ENCODE assay signal across 11 mouse cellular contexts in genomic region chr2:103743536-103743935, GRCm38 (mm10). TPM values are rescaled to one million over a fixed set of nuclear protein-coding genes. Genes with fewer than 3 reads are reported as not detected.
DNase-seq lines count a peak whose midpoint lies in the region; ATAC-seq lines count a peak whose summit lies in the region.
"Had no signal": no experiment of that assay in that cellular context is flagged by ENCODE, and none has a peak within 500 bp of the region (broad histone marks: within the 10 kb centered on the region; RNA-seq: fewer than 3 reads in every experiment).

No protein-coding gene starts in this region.

- no peaks in the 10 kb centered on the region for H3K27me3 ChIP-seq in heart, embryonic 12.5 days (replicated peaks)
- H3K27me3 ChIP-seq: limb, embryonic 15.5 days; midbrain, embryonic 13.5 days had no signal

- H3K9ac ChIP-seq in heart, embryonic 12.5 days, result no peak overlapping the region
- H3K9ac ChIP-seq: limb, embryonic 15.5 days; midbrain, embryonic 13.5 days had no signal

- H3K36me3 ChIP-seq in heart, embryonic 12.5 days, result peaks cover 70% of the 10 kb centered on the region

- WGBS in heart, embryonic 12.5 days, result 95% methylated on average over 2 of the region's 2 CpGs

- H3K4me2 ChIP-seq in heart, embryonic 12.5 days, result no peak overlapping the region
- H3K4me2 ChIP-seq: limb, embryonic 15.5 days; midbrain, embryonic 13.5 days had no signal

- no peaks in the 10 kb centered on the region for H3K4me1 ChIP-seq in heart, embryonic 12.5 days (replicated peaks)
- H3K4me1 ChIP-seq: limb, embryonic 15.5 days; midbrain, embryonic 13.5 days had no signal

- ATAC-seq in heart, embryonic 12.5 days (ENCODE audit: insufficient number of reproducible peaks, low FRiP score), result no peak
- ATAC-seq: intestine, embryonic 16.5 days; midbrain, embryonic 13.5 days had no signal

- H3K4me3 ChIP-seq in heart, embryonic 12.5 days, result no peak overlapping the region
- H3K4me3 ChIP-seq: limb, embryonic 15.5 days; midbrain, embryonic 13.5 days had no signal

- H3K9me3 ChIP-seq in heart, embryonic 12.5 days (replicated peaks), result no peaks in the 10 kb centered on the region
- H3K9me3 ChIP-seq: limb, embryonic 15.5 days; midbrain, embryonic 13.5 days had no signal

- intact Hi-C loops in heart, postnatal 14 days (cut with DNase I), result loop anchor here (10.0 kb wide), 1 partner anchor 121 kb away; no protein-coding TSS in a partner anchor

- DNase-seq in heart, adult 18-20 months, result peak; percentile 50 to 73
- DNase-seq in kidney, postnatal 10 days, result peak; percentile 19
- no peak for DNase-seq in kidney, adult 18-20 months
- DNase-seq in adrenal gland, adult 8-10 months, result peak; percentile 72
- DNase-seq in heart, postnatal 14 days, result peak; percentile 23 to 28
- DNase-seq in liver, result no peak
- DNase-seq in layer of hippocampus, postnatal 36 days, result no peak

- H3K27ac ChIP-seq in heart, embryonic 12.5 days (ENCODE audit: poor library complexity, severe bottlenecking), result no peak overlapping the region
- H3K27ac ChIP-seq: limb, embryonic 15.5 days; midbrain, embryonic 13.5 days had no signal

RNA-seq across cellular contexts. Expression of gene Nat10, which starts 17.5 kb away (rescaled TPM):
- total RNA-seq in heart, adult 18-20 months (2021), result 10 to 100 TPM; 15.5 to 17.7 TPM
- polyA plus RNA-seq in heart, embryonic 12.5 days (2016; fragmentation: Nextera tagmentation; extraction: Ambion mirVana), result 17.2 and 19.1 TPM in 2 replicates
- 10 to 100 TPM; 33.8 to 61.8 (median 48.4) TPM for total RNA-seq in adrenal gland, adult 8-10 months (2022)
- total RNA-seq in heart, postnatal 14 days (2021), result 10 to 100 TPM; 14.5 to 16.7 TPM
- 10 to 100 TPM; 37.0 to 37.6 TPM for total RNA-seq in layer of hippocampus, postnatal 36 days (2021)

RNA-seq across cellular contexts. Expression of gene Caprin1, which starts 53.9 kb away (rescaled TPM):
- total RNA-seq in heart, adult 18-20 months (2021), result 100 to 1,000 TPM; 201 to 202 TPM
- 293 and 312 TPM in 2 replicates for polyA plus RNA-seq in heart, embryonic 12.5 days (2016; fragmentation: Nextera tagmentation; extraction: Ambion mirVana)
- 100 to 1,000 TPM; 345 to 413 (median 410) TPM for total RNA-seq in adrenal gland, adult 8-10 months (2022)
- total RNA-seq in heart, postnatal 14 days (2021), result 100 to 1,000 TPM; 211 to 220 TPM
- 100 to 1,000 TPM; 363 to 370 TPM for total RNA-seq in layer of hippocampus, postnatal 36 days (2021)

Comparison
In these comparisons a context has a peak if more than half of its experiments do, and no peak if none do; other contexts are left out.
1. DNase-seq: peak in heart, adult 18-20 months (2 of 2), kidney, postnatal 10 days (single experiment), adrenal gland, adult 8-10 months (single experiment) and heart, postnatal 14 days (2 of 2); none in kidney, adult 18-20 months (single experiment), liver (single experiment) and layer of hippocampus, postnatal 36 days (0 of 2).